Mouse (Mus musculus): ENCODE measurements at regions not wholly inside any gene's neighbourhood (a gene's known extent, or its start where the extent isn't known, plus 50 kb on each side); places are given as distances from the start of the nearest gene placed in this dataset.

- H3K27me3 ChIP-seq (replicated peaks; ENCODE audit: control insufficient read depth, insufficient read depth, low read length), result no peaks in the 10 kb centered on the region
- H3K9me3 ChIP-seq (ENCODE audit: control insufficient read depth), result no peaks in the 10 kb centered on the region
- no peaks in the 10 kb centered on the region for H3K4me1 ChIP-seq (replicated peaks; ENCODE audit: control insufficient read depth, insufficient read depth, low read length)
- H3K36me3 ChIP-seq (ENCODE audit: control insufficient read depth, insufficient read depth), result no peaks in the 10 kb centered on the region
- no peak overlapping the region for H3K4me3 ChIP-seq (ENCODE audit: low read depth, low read length)
- TF ChIP-seq CTCF (IDR thresholded peaks at IDR 0.05; ENCODE audit: low read depth), result no peak
- no peak for ATAC-seq
- no peak overlapping the region for H3K9ac ChIP-seq (ENCODE audit: low read depth, low read length)
- no peak overlapping the region for H3K4me2 ChIP-seq (replicated peaks; ENCODE audit: low read depth)
- H3K27ac ChIP-seq (ENCODE audit: low read depth, low read length), result no peak overlapping the region
Measured at GRCm38 (mm10) chr10:29824413-29824812, 288.7 kb upstream of the Rspo3 start.

GRCm38 (mm10) chr10:29823177-29823576 lies 287.5 kb upstream of the Rspo3 start:
- H3K4me3 ChIP-seq (ENCODE audit: low read depth, low read length), result no peak overlapping the region
- TF ChIP-seq CTCF (IDR thresholded peaks at IDR 0.05; ENCODE audit: low read depth), result no peak
- WGBS, result 66% methylated on average over 2 of the region's 2 CpGs
- no peak for ATAC-seq
- H3K27ac ChIP-seq (ENCODE audit: low read depth, low read length), result no peak overlapping the region
- no peaks in the 10 kb centered on the region for H3K36me3 ChIP-seq (ENCODE audit: control insufficient read depth, insufficient read depth)
- H3K9me3 ChIP-seq (ENCODE audit: control insufficient read depth), result no peaks in the 10 kb centered on the region
- H3K4me2 ChIP-seq (replicated peaks; ENCODE audit: low read depth), result no peak overlapping the region
- H3K9ac ChIP-seq (ENCODE audit: low read depth, low read length), result no peak overlapping the region
- no peaks in the 10 kb centered on the region for H3K27me3 ChIP-seq (replicated peaks; ENCODE audit: control insufficient read depth, insufficient read depth, low read length)
- H3K4me1 ChIP-seq (replicated peaks; ENCODE audit: control insufficient read depth, insufficient read depth, low read length), result no peaks in the 10 kb centered on the region

- Histone ChIP-seq H3K27ac (ENCODE audit: low read depth, low read length) (no peak overlapping the region), H3K36me3 (ENCODE audit: control insufficient read depth, insufficient read depth) (no peaks in the 10 kb centered on the region), H3K27me3 (replicated peaks; ENCODE audit: control insufficient read depth, insufficient read depth, low read length) (no peaks in the 10 kb centered on the region), H3K4me3 (ENCODE audit: low read depth, low read length) (no peak overlapping the region), H3K4me2 (replicated peaks; ENCODE audit: low read depth) (no peak overlapping the region), H3K9me3 (ENCODE audit: control insufficient read depth) (no peaks in the 10 kb centered on the region), H3K4me1 (replicated peaks; ENCODE audit: control insufficient read depth, insufficient read depth, low read length) (no peaks in the 10 kb centered on the region), H3K9ac (ENCODE audit: low read depth, low read length) (no peak overlapping the region)
- WGBS, result 40% methylated on average over 6 of the region's 6 CpGs
- no peak for ATAC-seq
- peak; percentile 82 for TF ChIP-seq CTCF (IDR thresholded peaks at IDR 0.05; ENCODE audit: low read depth)
Measured at GRCm38 (mm10) chr10:29803915-29804545, 268.4 kb upstream of the Rspo3 start.

- no peak overlapping the region for H3K4me2 ChIP-seq (replicated peaks; ENCODE audit: low read depth)
- no peaks in the 10 kb centered on the region for H3K36me3 ChIP-seq (ENCODE audit: control insufficient read depth, insufficient read depth)
- TF ChIP-seq CTCF (IDR thresholded peaks at IDR 0.05; ENCODE audit: low read depth), result no peak
- H3K4me1 ChIP-seq (replicated peaks; ENCODE audit: control insufficient read depth, insufficient read depth, low read length), result no peaks in the 10 kb centered on the region
- H3K4me3 ChIP-seq (ENCODE audit: low read depth, low read length), result no peak overlapping the region
- H3K9me3 ChIP-seq (ENCODE audit: control insufficient read depth), result no peaks in the 10 kb centered on the region
- WGBS, result 96% methylated on average over 3 of the region's 3 CpGs
- H3K27ac ChIP-seq (ENCODE audit: low read depth, low read length), result no peak overlapping the region
- no peak overlapping the region for H3K9ac ChIP-seq (ENCODE audit: low read depth, low read length)
- no peaks in the 10 kb centered on the region for H3K27me3 ChIP-seq (replicated peaks; ENCODE audit: control insufficient read depth, insufficient read depth, low read length)
- no peak for ATAC-seq
Measured at GRCm38 (mm10) chr10:29802637-29803036, 267.0 kb upstream of the Rspo3 start.

GRCm38 (mm10) chr10:29794663-29795062 lies 259.0 kb upstream of the Rspo3 start:
- TF ChIP-seq CTCF (IDR thresholded peaks at IDR 0.05; ENCODE audit: low read depth), result no peak
- WGBS, result 95% methylated on average over 1 of the region's 1 CpGs
- Histone ChIP-seq H3K27ac (ENCODE audit: low read depth, low read length) (no peak overlapping the region), H3K36me3 (ENCODE audit: control insufficient read depth, insufficient read depth) (no peaks in the 10 kb centered on the region), H3K4me2 (replicated peaks; ENCODE audit: low read depth) (no peak overlapping the region), H3K27me3 (replicated peaks; ENCODE audit: control insufficient read depth, insufficient read depth, low read length) (no peaks in the 10 kb centered on the region), H3K4me3 (ENCODE audit: low read depth, low read length) (no peak overlapping the region), H3K9me3 (ENCODE audit: control insufficient read depth) (no peaks in the 10 kb centered on the region), H3K9ac (ENCODE audit: low read depth, low read length) (no peak overlapping the region), H3K4me1 (replicated peaks; ENCODE audit: control insufficient read depth, insufficient read depth, low read length) (no peaks in the 10 kb centered on the region)
- no peak for ATAC-seq

GRCm38 (mm10) chr10:29786220-29786810 lies 250.6 kb upstream of the Rspo3 start:
- 70% methylated on average over 2 of the region's 2 CpGs for WGBS

More at GRCm38 (mm10) chr10:29786220-29786810, 250.6 kb upstream of the Rspo3 start:
- Histone ChIP-seq H3K27me3 (replicated peaks; ENCODE audit: control insufficient read depth, insufficient read depth, low read length) (no peaks in the 10 kb centered on the region), H3K9ac (ENCODE audit: low read depth, low read length) (no peak overlapping the region), H3K4me2 (replicated peaks; ENCODE audit: low read depth) (no peak overlapping the region), H3K36me3 (ENCODE audit: control insufficient read depth, insufficient read depth) (no peaks in the 10 kb centered on the region), H3K4me3 (ENCODE audit: low read depth, low read length) (no peak overlapping the region), H3K27ac (ENCODE audit: low read depth, low read length) (no peak overlapping the region), H3K9me3 (ENCODE audit: control insufficient read depth) (no peaks in the 10 kb centered on the region), H3K4me1 (replicated peaks; ENCODE audit: control insufficient read depth, insufficient read depth, low read length) (no peaks in the 10 kb centered on the region)
- ATAC-seq, result no peak
- TF ChIP-seq CTCF (IDR thresholded peaks at IDR 0.05; ENCODE audit: low read depth), result no peak

Measured in intestine, postnatal 0 days (tissue).